Mouse (Mus musculus): Measurements from ENCODE around the gene Galnt10.

- TF ChIP-seq MYOD1 (IDR thresholded peaks at IDR 0.05; ENCODE audit: control insufficient read depth in 1 of 3, insufficient read length in 2 of 3, low read depth in 2 of 3): no peak
- no peak for TF ChIP-seq POLR2A (IDR thresholded peaks at IDR 0.05; ENCODE audit: insufficient read length, low read depth)
- no peak for TF ChIP-seq E2F4 (IDR thresholded peaks at IDR 0.05; ENCODE audit: insufficient read depth)
- TF ChIP-seq MYOG (IDR thresholded peaks at IDR 0.05; ENCODE audit: control insufficient read depth in 1 of 3, insufficient read depth in 1 of 3, insufficient read length in 2 of 3, low read depth in 2 of 3): no peak
- no peak for TF ChIP-seq MAX (IDR thresholded peaks at IDR 0.05; ENCODE audit: low read depth)
- no peak for TF ChIP-seq USF1 (IDR thresholded peaks at IDR 0.05; ENCODE audit: low read depth)
- TF ChIP-seq POLR2AphosphoS2 (IDR thresholded peaks at IDR 0.05; ENCODE audit: insufficient read length, low read depth): no peak
- no peak for TF ChIP-seq TCF12 (IDR thresholded peaks at IDR 0.05; ENCODE audit: insufficient read depth, poor library complexity, severe bottlenecking)
- TF ChIP-seq SRF (IDR thresholded peaks at IDR 0.05; ENCODE audit: control insufficient read depth, insufficient read length, low read depth): no peak
- TF ChIP-seq CEBPB (IDR thresholded peaks at IDR 0.05; ENCODE audit: insufficient read depth, poor library complexity, severe bottlenecking): no peak
- TF ChIP-seq REST (IDR thresholded peaks at IDR 0.05; ENCODE audit: insufficient read depth, insufficient read length): no peak
Observed at GRCm38 (mm10) chr11:57829871-57830775, 184.9 kb downstream of the Galnt10 start.

All from myocyte (in vitro differentiated cells).